Mouse (Mus musculus) forebrain, embryonic 11.5 days (tissue): ENCODE measurements at regions not wholly inside any gene's neighbourhood (a gene's known extent, or its start where the extent isn't known, plus 50 kb on each side); places are given as distances from the start of the nearest gene placed in this dataset.
A peak's percentile ranks its signal among the peaks of the same experiment; 100 is the strongest.

ENCODE experiments used
- ATAC-seq: fragments of 200-750 bp; cut with Nextera tagmentation; replicated peaks from 2 replicates; pipeline ENCODE4 v1.8.0; 2017; ENCODE audit warnings: moderate TSS enrichment; ENCODE audit not compliant: low FRiP score
- DNase-seq: peaks from one replicate; pipeline ENCODE4 v3.0.0-alpha.2; 2017; ENCODE audit warnings: low spot score
- H3K27ac ChIP-seq: fragments of 300-500 bp; sonication (generic); 2 replicates; pipeline ENCODE4 v1.5.1; 2014; ENCODE audit warnings: low read depth, low read length
- H3K27me3 ChIP-seq: fragments of 300-500 bp; sonication (generic); 2 replicates; pipeline ENCODE4 v1.6.1; 2014; ENCODE audit warnings: mild to moderate bottlenecking, low read length, mixed read lengths; ENCODE audit not compliant: control insufficient read depth, insufficient read depth
- H3K36me3 ChIP-seq: fragments of 300-500 bp; sonication (generic); 2 replicates; pipeline ENCODE4 v1.6.1; 2014; ENCODE audit warnings: mild to moderate bottlenecking, low read length, moderate library complexity, mixed read lengths; ENCODE audit not compliant: control insufficient read depth, insufficient read depth
- H3K4me1 ChIP-seq: fragments of 300-500 bp; sonication (generic); replicated peaks from 2 replicates; pipeline ENCODE4 v1.6.1; 2014; ENCODE audit warnings: low read length, mixed read lengths; ENCODE audit not compliant: control insufficient read depth, insufficient read depth
- H3K4me2 ChIP-seq: fragments of 300-500 bp; sonication (generic); 2 replicates; pipeline ENCODE4 v1.6.1; 2014; ENCODE audit warnings: low read depth, mild to moderate bottlenecking, low read length, moderate library complexity, mixed read lengths; ENCODE audit not compliant: severe bottlenecking
- H3K4me3 ChIP-seq: fragments of 300-500 bp; sonication (generic); 2 replicates; pipeline ENCODE4 v1.5.1; 2014; ENCODE audit warnings: low read depth, low read length
- H3K9ac ChIP-seq: fragments of 300-500 bp; sonication (generic); 2 replicates; pipeline ENCODE4 v1.6.1; 2014; ENCODE audit warnings: low read length
- H3K9me3 ChIP-seq: fragments of 300-500 bp; sonication (generic); 2 replicates; pipeline ENCODE4 v1.6.1; 2016; ENCODE audit warnings: low read length, mixed read lengths; ENCODE audit not compliant: control insufficient read depth
- WGBS: fragments of 180-500 bp; shearing (Covaris S2); extraction: QIAGEN DNeasy Blood & Tissue Kit; methylation state at CpG from one replicate; pipeline ENCODE4 v1.1.7; 2014; 5-methylcytosine and 5-hydroxymethylcytosine counted together

- 54% methylated on average over 5 of the region's 5 CpGs for WGBS
Measured at GRCm38 (mm10) chr16:12692739-12693292, 416.7 kb upstream of the Ercc4 start.

GRCm38 (mm10) chr16:12693346-12693745 is 416.1 kb upstream of the Ercc4 start:
- 68% methylated on average over 7 of the region's 7 CpGs for WGBS
- no peak for ATAC-seq
- no peaks in the 10 kb centered on the region for H3K4me1 ChIP-seq
- no peaks in the 10 kb centered on the region for H3K27me3 ChIP-seq
- H3K27ac ChIP-seq: no peak overlapping the region
- H3K9ac ChIP-seq: no peak overlapping the region
- no peak overlapping the region for H3K4me3 ChIP-seq
- no peak overlapping the region for H3K4me2 ChIP-seq
- no peak for DNase-seq
- no peaks in the 10 kb centered on the region for H3K9me3 ChIP-seq
- H3K36me3 ChIP-seq: no peaks in the 10 kb centered on the region

More at GRCm38 (mm10) chr16:12692739-12693292, 416.7 kb upstream of the Ercc4 start:
- H3K27me3 ChIP-seq: no peaks in the 10 kb centered on the region
- H3K4me3 ChIP-seq: no peak overlapping the region
- H3K4me2 ChIP-seq: no peak overlapping the region
- ATAC-seq (no peak), DNase-seq (no peak)
- H3K36me3 ChIP-seq: no peaks in the 10 kb centered on the region
- no peaks in the 10 kb centered on the region for H3K4me1 ChIP-seq
- no peak overlapping the region for H3K27ac ChIP-seq
- no peaks in the 10 kb centered on the region for H3K9me3 ChIP-seq
- H3K9ac ChIP-seq: no peak overlapping the region

- no peak overlapping the region for H3K4me2 ChIP-seq
- WGBS: 86% methylated on average over 3 of the region's 3 CpGs
- ATAC-seq: no peak
Measured at GRCm38 (mm10) chr16:12694646-12695045, 414.8 kb upstream of the Ercc4 start.

GRCm38 (mm10) chr16:12696939-12697621 is 412.4 kb upstream of the Ercc4 start:
- Histone ChIP-seq H3K36me3 (no peaks in the 10 kb centered on the region), H3K9me3 (no peaks in the 10 kb centered on the region), H3K4me3 (no peak overlapping the region), H3K27ac (no peak overlapping the region), H3K27me3 (no peaks in the 10 kb centered on the region), H3K4me2 (no peak overlapping the region), H3K4me1 (no peaks in the 10 kb centered on the region), H3K9ac (no peak overlapping the region)
- 97% methylated on average over 10 of the region's 10 CpGs for WGBS
- DNase-seq: no peak
- ATAC-seq: no peak

More at GRCm38 (mm10) chr16:12694646-12695045, 414.8 kb upstream of the Ercc4 start:
- Histone ChIP-seq H3K9me3 (no peaks in the 10 kb centered on the region), H3K4me1 (no peaks in the 10 kb centered on the region), H3K27me3 (no peaks in the 10 kb centered on the region), H3K36me3 (no peaks in the 10 kb centered on the region), H3K27ac (no peak overlapping the region), H3K9ac (no peak overlapping the region), H3K4me3 (no peak overlapping the region)
- no peak for DNase-seq

- WGBS: 59% methylated on average over 5 of the region's 5 CpGs
- peak; percentile 71 for ATAC-seq
Measured at GRCm38 (mm10) chr16:12699557-12699956, 409.9 kb upstream of the Ercc4 start.

GRCm38 (mm10) chr16:12700088-12700487 is 409.4 kb upstream of the Ercc4 start:
- ATAC-seq: peak; percentile 58
- H3K27me3 ChIP-seq: no peaks in the 10 kb centered on the region
- H3K4me1 ChIP-seq: no peaks in the 10 kb centered on the region
- no peak overlapping the region for H3K9ac ChIP-seq
- no peak overlapping the region for H3K27ac ChIP-seq
- 69% methylated on average over 10 of the region's 10 CpGs for WGBS
- no peaks in the 10 kb centered on the region for H3K36me3 ChIP-seq
- no peak overlapping the region for H3K4me2 ChIP-seq
- no peaks in the 10 kb centered on the region for H3K9me3 ChIP-seq
- no peak for DNase-seq
- H3K4me3 ChIP-seq: no peak overlapping the region

More at GRCm38 (mm10) chr16:12699557-12699956, 409.9 kb upstream of the Ercc4 start:
- Histone ChIP-seq H3K27me3 (no peaks in the 10 kb centered on the region), H3K27ac (no peak overlapping the region), H3K4me1 (no peaks in the 10 kb centered on the region), H3K9me3 (no peaks in the 10 kb centered on the region), H3K36me3 (no peaks in the 10 kb centered on the region), H3K4me2 (no peak overlapping the region), H3K4me3 (no peak overlapping the region), H3K9ac (no peak overlapping the region)
- peak; percentile 56 for DNase-seq

GRCm38 (mm10) chr16:12703818-12704590 is 405.5 kb upstream of the Ercc4 start:
- no peak overlapping the region for H3K9ac ChIP-seq
- no peaks in the 10 kb centered on the region for H3K36me3 ChIP-seq
- H3K9me3 ChIP-seq: no peaks in the 10 kb centered on the region
- 87% methylated on average over 9 of the region's 9 CpGs for WGBS
- no peak for ATAC-seq
- H3K27me3 ChIP-seq: no peaks in the 10 kb centered on the region
- H3K4me3 ChIP-seq: no peak overlapping the region
- no peak for DNase-seq
- no peaks in the 10 kb centered on the region for H3K4me1 ChIP-seq
- no peak overlapping the region for H3K4me2 ChIP-seq
- no peak overlapping the region for H3K27ac ChIP-seq

GRCm38 (mm10) chr16:12706907-12707306 is 402.6 kb upstream of the Ercc4 start:
- Histone ChIP-seq H3K27ac (no peak overlapping the region), H3K4me1 (no peaks in the 10 kb centered on the region), H3K4me2 (no peak overlapping the region), H3K36me3 (no peaks in the 10 kb centered on the region), H3K9me3 (no peaks in the 10 kb centered on the region), H3K27me3 (no peaks in the 10 kb centered on the region), H3K9ac (no peak overlapping the region), H3K4me3 (no peak overlapping the region)
- DNase-seq: no peak
- ATAC-seq: no peak
